Mouse (Mus musculus) thymus, postnatal 36 days (tissue): ENCODE measurements around the gene Zfp423.
"Not testable (repeated sequence)": the region's sequence is repeated elsewhere in the genome, so short reads cannot be mapped to it uniquely, and the experiment has no call there.

Experiments used
- DNase-seq, 2 experiments: peaks; one replicate each; pipeline ENCODE4 v3.0.0; 2022; ENCODE audit warnings: mixed read lengths in 2 of 2

The Zfp423 gene

GRCm38 (mm10) chr8:87895203-87896041 lies 64.0 kb downstream of the Zfp423 start:
- no peak for DNase-seq

GRCm38 (mm10) chr8:87894287-87894686 lies 65.1 kb downstream of the Zfp423 start:
- DNase-seq, result no peak

- no peak for DNase-seq
Measured at GRCm38 (mm10) chr8:87893547-87893946, 65.8 kb downstream of the Zfp423 start.

GRCm38 (mm10) chr8:87892891-87893290 lies 66.5 kb downstream of the Zfp423 start:
- DNase-seq, result no peak

DNA sequence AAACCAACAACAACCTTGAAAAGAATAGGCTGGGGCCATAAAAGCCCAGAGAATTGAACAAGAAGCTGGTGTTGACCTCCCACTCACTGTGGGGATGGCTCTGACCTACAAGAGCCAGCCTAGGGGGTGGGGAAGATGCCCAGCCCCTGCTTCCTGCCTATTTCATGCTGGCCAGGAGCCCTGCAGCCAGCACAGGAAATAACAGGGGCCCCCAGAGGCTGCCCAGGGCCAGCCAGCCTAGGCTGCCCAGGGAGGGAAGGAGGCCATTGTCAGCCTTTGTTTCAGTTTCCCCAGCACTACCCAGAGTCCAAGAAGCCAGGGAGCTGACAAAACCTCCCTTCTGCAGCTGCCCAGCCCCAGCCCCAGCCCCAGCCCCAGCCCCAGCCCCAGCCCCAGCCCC lies 67.5 kb downstream of the Zfp423 start:
- DNase-seq, result no peak

DNA sequence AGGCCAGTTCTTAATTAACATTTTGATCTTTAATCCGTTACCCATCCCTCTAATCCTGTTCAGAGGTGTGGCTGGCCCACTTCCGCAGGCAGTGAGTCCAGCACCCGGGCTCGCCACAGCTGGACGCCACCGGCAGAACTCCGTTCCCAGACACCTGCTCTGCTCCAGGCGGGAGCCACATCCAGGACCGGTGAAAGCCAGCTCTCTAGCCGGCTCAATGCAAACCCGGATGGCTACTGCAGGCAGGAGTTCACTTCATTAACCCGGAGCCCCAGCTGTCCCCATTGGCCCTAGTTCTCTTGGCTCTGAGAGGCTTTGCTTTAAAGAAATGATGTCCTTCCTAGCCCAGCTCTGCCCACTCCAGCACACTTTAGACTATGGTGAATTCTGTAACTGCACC lies 71.4 kb downstream of the Zfp423 start:
- no peak for DNase-seq

- no peak for DNase-seq
Measured at GRCm38 (mm10) chr8:87881088-87881487, 78.3 kb downstream of the Zfp423 start.

DNA sequence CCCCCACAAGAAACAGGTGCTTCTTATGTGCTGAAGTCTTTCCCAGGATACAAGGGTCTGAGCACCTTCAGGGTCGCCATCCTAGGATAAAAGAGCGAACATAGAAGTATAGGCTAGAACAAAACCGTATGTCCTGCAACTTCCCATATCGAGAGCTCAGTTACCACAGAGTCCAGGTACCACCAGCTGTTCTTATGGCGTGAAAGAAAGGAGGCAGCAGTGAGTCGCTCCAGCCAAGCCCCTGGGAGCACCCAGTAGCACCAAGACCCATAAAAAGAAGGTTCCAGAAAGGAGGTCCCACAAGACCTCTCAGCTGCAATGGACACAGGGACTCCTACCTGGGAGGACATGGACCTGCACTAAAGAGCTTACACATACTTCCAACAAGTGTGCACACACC lies 83.5 kb downstream of the Zfp423 start:
- no peak for DNase-seq

DNA sequence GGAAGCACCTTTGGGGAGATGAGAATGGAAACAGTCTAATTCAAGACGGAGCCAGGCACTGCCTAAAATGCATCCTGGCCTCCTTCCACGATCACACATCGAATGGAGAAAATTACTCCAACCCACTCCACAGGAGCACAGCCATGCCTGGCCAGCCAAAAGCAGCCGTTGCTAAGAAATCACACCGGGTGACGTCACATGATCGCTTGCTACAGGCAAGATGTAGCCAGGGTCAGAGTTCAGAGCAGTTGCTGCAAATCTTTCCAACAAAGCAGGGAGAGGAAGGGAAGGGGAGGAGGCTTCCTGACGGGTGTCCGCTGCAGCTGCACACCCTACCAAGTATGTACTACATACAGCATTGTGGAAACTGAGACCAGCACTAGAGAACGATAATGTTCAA lies 83.9 kb downstream of the Zfp423 start:
- no peak for DNase-seq

GRCm38 (mm10) chr8:87872987-87873550 lies 86.3 kb downstream of the Zfp423 start:
- DNase-seq, result no peak

DNA sequence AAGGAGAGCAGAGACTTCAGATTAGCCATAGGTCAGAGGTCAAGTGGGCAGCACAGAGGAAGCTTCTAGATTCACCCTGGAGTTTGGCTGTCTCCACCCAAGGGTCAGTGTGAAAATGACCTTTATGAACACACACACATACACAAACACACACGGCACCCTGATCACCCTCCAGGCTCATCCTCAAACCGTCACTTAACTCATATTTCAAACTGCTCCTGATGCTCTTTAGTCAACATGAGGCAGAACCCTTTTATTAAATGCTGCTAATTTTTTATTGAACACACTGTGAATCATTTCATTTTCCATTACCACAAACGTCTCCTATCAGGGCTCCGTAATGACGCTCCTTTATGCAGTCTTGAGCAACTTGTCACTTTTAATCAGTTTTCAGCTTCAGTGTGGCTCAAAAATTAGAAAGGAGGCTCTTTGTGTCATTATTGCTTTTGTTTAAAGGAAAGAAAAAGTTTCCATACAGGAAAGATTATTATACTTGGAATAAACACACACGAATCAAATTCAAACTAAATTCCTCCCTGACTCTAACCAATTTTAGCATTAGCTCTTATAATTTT lies 87.0 kb downstream of the Zfp423 start:
- no peak for DNase-seq

DNA sequence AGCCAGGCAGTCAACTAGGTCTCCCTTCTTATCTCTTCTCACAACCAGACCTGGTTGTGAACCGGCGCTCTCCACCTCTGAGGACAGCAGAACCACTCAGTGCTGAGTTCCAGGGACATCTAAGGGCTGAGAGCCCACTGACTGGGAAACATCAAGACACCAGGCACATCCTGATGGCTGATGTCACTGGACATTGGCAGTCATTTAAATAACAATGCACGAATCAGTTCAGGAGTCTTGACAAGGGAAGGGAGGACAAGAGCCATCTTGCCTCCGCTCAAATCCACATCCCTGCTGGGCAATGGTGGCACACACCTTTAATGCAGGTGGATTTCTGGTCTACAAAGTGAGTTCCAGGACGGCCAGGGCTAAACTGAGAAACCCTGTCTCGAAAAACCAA lies 92.8 kb downstream of the Zfp423 start:
- no peak for DNase-seq

DNA sequence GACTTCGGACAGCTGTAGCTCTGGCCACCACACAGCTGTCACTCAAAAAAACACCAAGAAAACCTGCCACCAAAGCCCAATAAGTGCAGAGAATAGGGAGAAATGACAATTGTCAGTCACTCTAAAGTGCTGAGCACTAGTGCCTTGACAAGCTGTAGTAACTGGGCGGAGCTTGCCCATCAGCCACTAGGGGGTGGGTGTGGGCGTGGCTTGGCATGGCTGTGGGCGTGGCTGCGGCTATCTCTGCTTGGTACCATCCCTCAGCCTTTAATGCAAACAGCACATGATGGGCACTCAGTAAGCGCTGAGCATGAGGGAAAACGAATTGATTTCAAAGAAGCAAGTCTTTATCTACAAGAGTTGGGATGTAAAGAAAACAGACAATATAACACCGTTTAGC lies 95.2 kb downstream of the Zfp423 start:
- DNase-seq, result peak in 1 of 2 experiments; percentile 6

GRCm38 (mm10) chr8:87863128-87863527 lies 96.3 kb downstream of the Zfp423 start:
- no peak for DNase-seq

DNA sequence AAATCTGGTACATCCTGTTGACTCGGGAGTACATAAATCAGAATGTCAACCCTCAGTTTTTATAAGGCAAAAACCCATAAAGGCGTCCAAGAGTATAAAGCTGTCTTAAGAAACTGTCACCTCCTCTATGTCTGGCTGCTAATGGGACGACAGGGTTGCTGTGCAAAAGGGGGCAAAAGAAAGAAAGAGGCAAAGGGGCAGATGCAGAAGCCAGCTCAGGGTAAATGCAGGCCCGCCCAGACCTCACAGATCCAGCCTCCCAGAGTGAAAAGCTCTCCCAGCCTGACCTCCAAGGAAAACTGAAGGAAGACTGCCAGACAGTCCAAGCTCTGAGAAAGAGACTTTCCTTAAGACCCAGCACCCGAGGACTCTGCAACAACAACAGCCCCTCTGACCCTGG lies 97.7 kb downstream of the Zfp423 start:
- no peak for DNase-seq

GRCm38 (mm10) chr8:87860905-87861304 lies 98.5 kb downstream of the Zfp423 start:
- DNase-seq, result no peak

GRCm38 (mm10) chr8:87851871-87852270 lies 107.5 kb downstream of the Zfp423 start:
- DNase-seq, result no peak

- DNase-seq, result no peak
Measured at GRCm38 (mm10) chr8:87851380-87851779, 108.0 kb downstream of the Zfp423 start.

DNA sequence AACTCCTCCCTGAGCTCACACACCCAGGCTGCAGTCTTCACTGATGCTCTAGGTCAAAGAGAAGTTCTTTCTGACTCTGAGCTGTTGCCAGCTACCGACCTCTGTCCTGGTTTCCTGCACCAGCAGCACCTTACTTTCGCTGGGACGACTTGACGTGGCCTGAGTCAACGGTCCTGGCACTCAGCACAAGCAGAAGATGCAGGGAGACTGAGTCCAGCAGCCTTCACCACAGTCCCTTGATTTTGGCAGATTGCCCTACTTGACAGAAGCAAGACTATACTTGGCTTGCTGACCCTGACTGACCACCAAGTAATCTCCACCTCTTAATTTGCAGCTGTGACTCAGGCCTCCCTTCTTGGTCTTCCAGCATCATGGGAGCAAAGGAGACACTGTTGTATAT lies 110.6 kb downstream of the Zfp423 start:
- no peak for DNase-seq

- DNase-seq, result no peak
Measured at GRCm38 (mm10) chr8:87847796-87848195, 111.6 kb downstream of the Zfp423 start.

GRCm38 (mm10) chr8:87842096-87842495 lies 117.3 kb downstream of the Zfp423 start:
- DNase-seq, result not testable (repeated sequence)

DNA sequence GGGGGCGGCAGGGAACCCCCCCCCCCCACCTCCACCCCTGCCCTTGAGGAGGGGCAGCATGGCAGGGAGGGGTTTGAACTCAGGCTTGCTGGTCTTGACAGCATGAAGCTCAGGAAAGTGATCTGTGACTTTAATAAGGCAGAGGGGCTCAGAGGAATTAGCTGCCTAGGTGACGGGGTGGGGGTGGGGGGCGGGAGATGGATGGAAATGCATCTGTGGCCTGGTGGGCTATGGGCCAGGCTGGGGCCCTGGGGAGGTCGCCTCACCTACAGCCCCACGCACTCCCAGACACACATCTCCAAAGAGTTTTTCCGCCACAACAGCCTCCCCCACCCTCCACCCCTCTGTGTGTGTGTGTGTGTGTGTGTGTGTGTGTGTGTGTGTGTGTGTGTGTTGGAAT lies 122.1 kb downstream of the Zfp423 start:
- no peak for DNase-seq

DNA sequence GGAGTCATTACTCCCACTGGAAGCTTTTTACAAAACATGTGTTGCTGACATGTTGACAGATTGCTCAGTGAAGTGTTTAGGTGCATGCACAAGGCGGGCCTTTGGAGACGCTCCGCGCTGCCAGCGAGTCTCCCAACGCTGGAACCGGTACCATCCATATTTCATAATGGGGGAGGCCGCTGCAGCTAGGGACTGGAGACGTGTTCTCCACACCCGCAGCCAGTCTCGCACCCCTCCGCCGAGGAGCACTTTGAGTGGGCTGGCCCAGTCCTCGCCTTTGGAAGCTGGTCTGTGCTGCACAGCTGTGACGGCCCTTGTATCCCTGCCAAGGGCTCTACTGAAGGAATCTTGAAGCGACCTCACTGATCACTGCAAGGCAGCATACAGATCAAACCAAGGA lies 122.5 kb downstream of the Zfp423 start:
- DNase-seq, result no peak

- no peak for DNase-seq
Measured at GRCm38 (mm10) chr8:87835924-87836323, 123.5 kb downstream of the Zfp423 start.
